Mouse (Mus musculus): ENCODE results near the gene Olfr690.
"Not testable (repeated sequence)": the region's sequence is repeated elsewhere in the genome, so short reads cannot be mapped to it uniquely, and the experiment has no call there.

DNA sequence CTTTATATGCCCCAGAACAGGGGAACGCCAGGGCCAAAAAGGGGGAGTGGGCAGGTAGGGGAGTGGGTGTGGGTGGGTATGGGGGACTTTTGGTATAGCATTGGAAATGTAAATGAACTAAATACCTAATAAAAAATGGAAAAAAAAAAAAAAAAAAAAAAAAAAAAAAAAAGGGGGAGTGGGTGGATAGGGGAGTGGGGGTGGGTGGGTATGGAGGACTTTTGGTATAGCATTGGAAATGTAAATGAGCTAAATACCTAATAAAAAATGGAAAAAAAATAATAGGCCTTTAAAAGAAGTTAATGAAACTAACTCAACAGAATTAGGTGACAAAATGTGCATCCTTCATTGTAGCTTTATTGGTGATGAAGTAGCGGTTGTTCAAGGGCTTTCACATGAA lies 22.6 kb upstream of the Olfr690 start:
- TF ChIP-seq GATA1 (IDR thresholded peaks at IDR 0.05; ENCODE audit: borderline replicate concordance, low read length); FLI1 (IDR thresholded peaks at IDR 0.05; ENCODE audit: low read length): not testable (repeated sequence)
